Mouse (Mus musculus): ENCODE data around the gene Tm9sf3. TPM values are rescaled to one million over a fixed set of nuclear protein-coding genes. Genes with fewer than 3 reads are reported as not detected.

Tm9sf3 gene
- polyA plus RNA-seq, 1 experiment from 2014 or later: 151 TPM

- Histone ChIP-seq H3K36me3 (no peaks in the 10 kb centered on the region), H3K27me3 (no peaks in the 10 kb centered on the region), H3K9ac (no peak overlapping the region), H3K4me3 (no peak overlapping the region), H3K9me3 (no peaks in the 10 kb centered on the region), H3K27ac (no peak overlapping the region), H3K4me2 (no peak overlapping the region), H3K4me1 (0 out of 2 replicates have a peak, but pooled peaks cover 5% of the 10 kb centered on the region)
- 62% methylated on average over 5 of the region's 5 CpGs for WGBS
- no peak for ATAC-seq (ENCODE audit: borderline replicate concordance, extremely low read depth, low FRiP score, low TSS enrichment)
Measured at GRCm38 (mm10) chr19:41282718-41283117, 18.9 kb upstream of the Tm9sf3 start.

DNA sequence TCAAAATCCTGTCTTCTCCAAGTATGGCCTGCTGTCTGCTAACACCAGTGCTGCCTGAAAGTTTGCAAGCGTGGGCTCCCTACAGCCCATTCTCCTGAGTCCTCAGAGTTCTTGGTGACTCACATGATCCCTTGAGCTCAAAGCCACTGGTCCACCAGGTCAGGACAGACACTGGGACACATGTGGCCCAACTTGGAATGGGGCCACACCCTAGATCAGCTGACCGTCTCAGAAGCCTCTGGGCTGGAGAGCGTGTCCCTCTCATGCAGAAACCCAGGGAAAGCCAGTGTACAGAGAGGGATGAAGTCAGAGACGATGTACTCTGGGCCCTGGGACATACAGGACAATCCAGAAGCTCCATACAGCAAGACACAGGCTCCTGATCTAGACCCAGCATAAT is 18.4 kb upstream of the Tm9sf3 start:
- Histone ChIP-seq H3K27me3 (no peaks in the 10 kb centered on the region), H3K9me3 (no peaks in the 10 kb centered on the region), H3K4me1 (0 out of 2 replicates have a peak, but pooled peaks cover 5% of the 10 kb centered on the region), H3K9ac (no peak overlapping the region), H3K27ac (no peak overlapping the region), H3K4me2 (no peak overlapping the region), H3K36me3 (no peaks in the 10 kb centered on the region), H3K4me3 (no peak overlapping the region)
- 71% methylated on average over 4 of the region's 4 CpGs for WGBS
- ATAC-seq (ENCODE audit: borderline replicate concordance, extremely low read depth, low FRiP score, low TSS enrichment): no peak

GRCm38 (mm10) chr19:41279724-41280244 is 16.0 kb upstream of the Tm9sf3 start:
- Histone ChIP-seq H3K9ac (no peak overlapping the region), H3K4me3 (no peak overlapping the region), H3K36me3 (no peaks in the 10 kb centered on the region), H3K4me1 (0 out of 2 replicates have a peak, but pooled peaks cover 5% of the 10 kb centered on the region), H3K9me3 (no peaks in the 10 kb centered on the region), H3K27ac (no peak overlapping the region), H3K4me2 (no peak overlapping the region), H3K27me3 (no peaks in the 10 kb centered on the region)
- ATAC-seq (ENCODE audit: borderline replicate concordance, extremely low read depth, low FRiP score, low TSS enrichment): no peak
- 68% methylated on average over 8 of the region's 8 CpGs for WGBS

DNA sequence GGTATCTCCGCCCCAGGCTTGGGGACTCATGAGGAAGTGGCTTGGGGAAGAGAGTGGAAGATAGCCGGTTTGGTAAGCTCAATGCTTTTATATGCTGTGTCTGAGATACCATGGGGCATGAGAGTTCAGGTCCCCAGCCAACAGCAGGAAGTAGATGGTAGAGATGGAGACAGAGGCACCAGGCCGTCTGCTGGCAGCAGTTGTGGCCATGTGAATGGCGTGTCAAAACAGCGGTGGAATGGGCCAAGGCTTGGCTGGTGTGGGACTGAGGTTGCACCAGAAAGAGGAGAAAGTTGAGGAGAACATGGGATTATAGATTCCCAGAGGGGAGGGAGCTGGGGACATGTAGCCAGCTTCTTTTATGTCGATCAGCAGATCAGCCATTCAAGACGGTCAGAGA is 14.8 kb upstream of the Tm9sf3 start:
- Histone ChIP-seq H3K27ac (no peak overlapping the region), H3K4me3 (no peak overlapping the region), H3K9me3 (no peaks in the 10 kb centered on the region), H3K9ac (no peak overlapping the region), H3K36me3 (no peaks in the 10 kb centered on the region), H3K4me1 (no peaks in the 10 kb centered on the region), H3K27me3 (no peaks in the 10 kb centered on the region), H3K4me2 (no peak overlapping the region)
- no peak for ATAC-seq (ENCODE audit: borderline replicate concordance, extremely low read depth, low FRiP score, low TSS enrichment)
- 84% methylated on average over 7 of the region's 7 CpGs for WGBS

DNA sequence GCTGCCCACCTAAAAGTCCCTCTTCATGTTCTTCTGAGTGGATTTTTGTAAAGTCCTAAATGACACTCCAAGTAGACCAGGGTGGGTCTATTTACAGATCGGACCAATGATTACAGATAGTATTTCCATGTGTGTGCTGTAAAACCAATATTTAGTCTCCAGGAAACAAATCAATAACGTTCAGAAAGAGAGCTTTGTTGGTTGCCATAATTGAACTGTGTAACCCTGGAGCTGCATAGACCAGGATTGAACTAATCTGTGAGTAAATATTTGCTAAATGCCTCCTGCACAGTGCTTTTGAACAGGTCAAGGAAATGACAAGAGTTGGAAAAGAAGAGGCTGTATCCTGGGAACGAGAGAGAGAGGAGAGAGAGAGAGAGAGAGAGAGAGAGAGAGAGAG is 11.8 kb upstream of the Tm9sf3 start:
- Histone ChIP-seq H3K4me1 (no peaks in the 10 kb centered on the region), H3K36me3 (no peaks in the 10 kb centered on the region), H3K4me2 (no peak overlapping the region), H3K27ac (no peak overlapping the region), H3K9ac (no peak overlapping the region), H3K4me3 (no peak overlapping the region), H3K27me3 (no peaks in the 10 kb centered on the region), H3K9me3 (no peaks in the 10 kb centered on the region)
- 41% methylated on average over 3 of the region's 3 CpGs for WGBS
- no peak for ATAC-seq (ENCODE audit: borderline replicate concordance, extremely low read depth, low FRiP score, low TSS enrichment)

DNA sequence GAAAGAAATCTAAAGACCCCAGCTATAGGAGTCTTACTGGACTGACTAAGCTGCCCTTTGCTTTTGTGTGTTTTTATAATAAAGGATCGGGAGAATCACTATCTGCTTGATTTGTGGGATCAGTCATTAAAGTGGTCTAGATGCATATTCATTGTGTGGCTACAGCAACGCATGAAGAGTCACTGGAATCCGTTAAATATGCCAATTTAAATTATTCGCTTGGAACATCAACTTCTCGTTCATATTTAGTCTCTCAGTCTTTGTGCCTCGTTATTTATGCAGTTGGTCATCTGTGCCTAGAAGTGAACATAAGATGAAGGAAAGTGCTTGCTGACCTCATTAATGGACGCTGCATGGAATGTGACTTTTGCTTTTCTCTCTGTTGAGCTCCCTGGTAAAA is 7.1 kb upstream of the Tm9sf3 start:
- no peak overlapping the region for H3K4me2 ChIP-seq
- no peaks in the 10 kb centered on the region for H3K4me1 ChIP-seq
- no peak for ATAC-seq (ENCODE audit: borderline replicate concordance, extremely low read depth, low FRiP score, low TSS enrichment)
- no peaks in the 10 kb centered on the region for H3K27me3 ChIP-seq
- H3K27ac ChIP-seq: no peak overlapping the region
- no peak overlapping the region for H3K4me3 ChIP-seq
- WGBS: 77% methylated on average over 7 of the region's 7 CpGs
- no peaks in the 10 kb centered on the region for H3K9me3 ChIP-seq
- no peaks in the 10 kb centered on the region for H3K36me3 ChIP-seq
- no peak overlapping the region for H3K9ac ChIP-seq

DNA sequence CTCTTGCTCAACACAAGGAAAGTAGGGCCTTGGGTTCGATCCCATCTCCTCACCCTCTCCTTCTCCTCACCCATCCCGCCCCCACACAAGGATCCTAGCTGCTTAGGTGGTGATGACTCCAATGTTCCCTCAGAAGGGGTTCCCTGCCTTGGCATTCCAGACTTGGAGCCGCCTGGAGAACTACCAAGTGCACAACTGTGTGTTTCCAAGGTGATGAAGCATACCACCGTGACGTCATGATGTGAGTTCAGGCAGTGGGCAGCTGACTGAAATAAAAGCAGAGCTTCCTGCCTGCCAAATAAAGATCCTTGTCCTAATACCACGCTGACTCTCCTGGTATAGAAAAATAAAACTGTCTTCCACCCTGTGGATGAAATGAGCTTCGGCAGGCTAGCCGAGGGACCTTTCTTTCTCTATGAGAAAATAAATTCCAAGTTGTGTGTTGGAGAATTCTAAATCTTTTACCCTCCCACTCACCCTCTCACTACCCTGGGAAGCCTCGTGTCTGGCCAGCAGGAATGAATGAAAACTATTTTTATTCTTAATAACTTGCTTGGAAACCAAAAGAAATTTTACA is 6.4 kb upstream of the Tm9sf3 start:
- Histone ChIP-seq H3K4me1 (no peaks in the 10 kb centered on the region), H3K9me3 (no peaks in the 10 kb centered on the region), H3K9ac (no peak overlapping the region), H3K4me2 (no peak overlapping the region), H3K27ac (no peak overlapping the region), H3K36me3 (no peaks in the 10 kb centered on the region), H3K4me3 (no peak overlapping the region), H3K27me3 (no peaks in the 10 kb centered on the region)
- ATAC-seq (ENCODE audit: borderline replicate concordance, extremely low read depth, low FRiP score, low TSS enrichment): no peak
- WGBS: 41% methylated on average over 9 of the region's 9 CpGs

DNA sequence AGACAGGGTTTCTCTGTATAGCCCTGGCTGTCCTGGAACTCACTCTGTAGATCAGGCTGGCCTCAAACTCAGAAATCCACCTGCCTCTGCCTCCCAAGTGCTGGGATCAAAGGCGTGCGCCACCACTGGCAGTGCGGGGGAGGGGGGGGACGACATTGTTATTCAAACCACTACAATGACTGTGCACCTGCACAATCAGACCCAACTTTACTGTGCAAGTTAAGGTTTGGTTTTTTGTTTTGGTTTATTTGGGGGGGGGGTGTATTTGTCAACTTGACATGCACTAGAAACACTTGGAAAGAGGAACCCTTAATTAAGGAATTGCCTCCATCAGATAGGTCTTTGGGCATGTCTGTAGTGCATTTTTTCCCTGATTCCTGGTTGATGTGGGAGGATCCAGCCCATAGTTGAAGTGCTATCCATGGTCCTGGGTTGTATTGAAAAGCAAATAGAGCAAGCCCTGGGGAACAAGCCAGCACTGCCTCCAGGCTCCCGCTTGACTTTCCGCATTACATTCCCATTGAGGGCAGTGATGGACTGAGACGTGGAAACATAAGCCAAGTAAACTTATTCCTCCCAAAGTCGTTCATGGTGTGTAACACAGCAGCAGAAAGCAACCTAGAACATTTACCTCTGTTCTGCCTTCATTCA is 2.6 kb upstream of the Tm9sf3 start:
- no peak for ATAC-seq (ENCODE audit: borderline replicate concordance, extremely low read depth, low FRiP score, low TSS enrichment)
- Histone ChIP-seq H3K27me3 (no peaks in the 10 kb centered on the region), H3K4me1 (peaks cover 13% of the 10 kb centered on the region), H3K36me3 (no peaks in the 10 kb centered on the region), H3K27ac (no peak overlapping the region), H3K4me2 (no peak overlapping the region), H3K9me3 (no peaks in the 10 kb centered on the region), H3K9ac (no peak overlapping the region), H3K4me3 (no peak overlapping the region)
- 56% methylated on average over 8 of the region's 8 CpGs for WGBS

- H3K4me3 ChIP-seq: peak overlapping the region; percentile 89
- whole genome bisulfite sequencing: 22% methylated on average over 13 of the region's 13 CpGs
- H3K27ac ChIP-seq: peak overlapping the region; percentile 99
- peaks cover 30% of the 10 kb centered on the region for H3K4me1 ChIP-seq
- no peak for ATAC-seq (ENCODE audit: borderline replicate concordance, extremely low read depth, low FRiP score, low TSS enrichment)
- no peaks in the 10 kb centered on the region for H3K27me3 ChIP-seq
- H3K9ac ChIP-seq: peak overlapping the region; percentile 87
- H3K4me2 ChIP-seq: peak overlapping the region; percentile 58
- H3K9me3 ChIP-seq: no peaks in the 10 kb centered on the region
- H3K36me3 ChIP-seq: no peaks in the 10 kb centered on the region
Measured at GRCm38 (mm10) chr19:41264331-41264799, 568 bp upstream of the Tm9sf3 start.

GRCm38 (mm10) chr19:41262712-41263629 is 826 bp downstream of the Tm9sf3 start:
- Histone ChIP-seq H3K9ac (peak overlapping the region; percentile 87), H3K4me1 (peaks cover 31% of the 10 kb centered on the region), H3K9me3 (no peaks in the 10 kb centered on the region), H3K36me3 (no peaks in the 10 kb centered on the region), H3K27me3 (no peaks in the 10 kb centered on the region), H3K27ac (peak overlapping the region; percentile 99), H3K4me3 (peak overlapping the region; percentile 89), H3K4me2 (peak overlapping the region; percentile 58)
- 3% methylated on average over 51 of the region's 51 CpGs for WGBS
- ATAC-seq (ENCODE audit: borderline replicate concordance, extremely low read depth, low FRiP score, low TSS enrichment): peak; percentile 88

DNA sequence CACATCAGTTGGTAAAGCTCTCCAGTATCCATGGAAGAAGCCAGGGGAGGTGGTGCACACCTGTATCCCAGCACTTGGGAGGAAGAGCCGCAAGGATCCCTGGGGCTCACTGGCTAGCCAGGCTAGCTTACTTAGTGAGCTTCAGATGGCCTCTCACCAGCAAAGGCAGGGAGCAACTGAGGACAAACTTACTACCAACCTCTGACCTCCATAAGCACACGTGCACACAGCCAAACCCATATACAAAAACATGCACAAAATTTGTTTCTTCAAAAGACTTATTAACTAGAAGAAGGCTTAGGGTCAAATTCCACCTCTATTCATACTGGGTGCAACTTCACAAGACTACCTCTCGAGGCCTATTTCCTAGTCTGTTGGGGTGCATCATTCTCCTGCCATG is 3.1 kb downstream of the Tm9sf3 start:
- no peak overlapping the region for H3K27ac ChIP-seq
- peaks cover 38% of the 10 kb centered on the region for H3K4me1 ChIP-seq

More for the DNA sequence above, 3.1 kb downstream of the Tm9sf3 start:
- WGBS: 79% methylated on average over 3 of the region's 3 CpGs
- H3K4me2 ChIP-seq: no peak overlapping the region
- no peak overlapping the region for H3K9ac ChIP-seq
- H3K4me3 ChIP-seq: no peak overlapping the region
- no peaks in the 10 kb centered on the region for H3K36me3 ChIP-seq
- no peaks in the 10 kb centered on the region for H3K9me3 ChIP-seq
- no peaks in the 10 kb centered on the region for H3K27me3 ChIP-seq
- ATAC-seq (ENCODE audit: borderline replicate concordance, extremely low read depth, low FRiP score, low TSS enrichment): no peak
